Mouse (Mus musculus) neutrophil, adult 5-6 weeks (primary cell): Measurements from ENCODE around the gene Vmn1r191. TPM values are rescaled to one million over a fixed set of nuclear protein-coding genes. Genes with fewer than 3 reads are reported as not detected.
"Not testable (repeated sequence)": the region's sequence is repeated elsewhere in the genome, so short reads cannot be mapped to it uniquely, and the experiment has no call there.

Experiments
- ATAC-seq: fragments of 151-379, 151-347 bp; 2 replicates; pipeline ENCODE4 v1.8.0; 2017; ENCODE audit warnings: mild to moderate bottlenecking, moderate TSS enrichment; ENCODE audit not compliant: insufficient number of reproducible peaks, poor library complexity, low FRiP score, severe bottlenecking; ENCODE audit errors: extremely low read depth
- total RNA-seq: library from RNA; stranded (forward); fragments of 200-1000 nt; gene quantifications from 2 replicates; pipeline ENCODE4 v1.2.3, GENCODE M21; 2017

Vmn1r191 gene
- not detected in 2 replicates for total RNA-seq

- no peak for ATAC-seq
Observed at GRCm38 (mm10) chr13:22183869-22184268, at the start of gene Vmn1r191. Gene Vmn1r191, minus strand, starts transcription at chr13:22183969.

GRCm38 (mm10) chr13:22223060-22223459 lies 39.3 kb upstream of the Vmn1r191 start, which contains the start of gene Vmn1r193:
Gene Vmn1r193, minus strand, starts transcription at chr13:22223160.
- not testable (repeated sequence) for ATAC-seq

- not testable (repeated sequence) for ATAC-seq
Observed at GRCm38 (mm10) chr13:22192756-22193155, 9.0 kb upstream of the Vmn1r191 start.

GRCm38 (mm10) chr13:22191041-22191440 lies 7.3 kb upstream of the Vmn1r191 start, which contains the start of gene Vmn1r192:
Gene Vmn1r192, minus strand, starts transcription at chr13:22191141.
- ATAC-seq, result no peak

- no peak for ATAC-seq
Observed at GRCm38 (mm10) chr13:22190385-22190784, 6.6 kb upstream of the Vmn1r191 start.

- ATAC-seq, result no peak
Observed at GRCm38 (mm10) chr13:22189313-22189712, 5.5 kb upstream of the Vmn1r191 start.

- ATAC-seq, result no peak
Observed at GRCm38 (mm10) chr13:22168416-22168815, 15.4 kb downstream of the Vmn1r191 start.

- not testable (repeated sequence) for ATAC-seq
Observed at GRCm38 (mm10) chr13:22136495-22137293, 47.1 kb downstream of the Vmn1r191 start.

Other genes starting within 250 kb of the Vmn1r191 start
- 0.49 and 2.6 TPM in 2 replicates for gene Zfp184, start 238.9 kb downstream of the Vmn1r191 start, total RNA-seq
- not detected in 2 replicates for gene Pom121l2, start 202.8 kb downstream of the Vmn1r191 start, total RNA-seq
- 0.61 and 2.9 TPM in 2 replicates for gene Prss16, start 174.2 kb downstream of the Vmn1r191 start, total RNA-seq
- gene Hist1h2ah, start 148.4 kb downstream of the Vmn1r191 start, total RNA-seq, result 15.1 and 66.2 TPM in 2 replicates
- 11.9 and 12.2 TPM in 2 replicates for gene Hist1h2bk, start 148.1 kb downstream of the Vmn1r191 start, total RNA-seq
- 59.4 and 71.0 TPM in 2 replicates for gene Hist1h4i, start 142.6 kb downstream of the Vmn1r191 start, total RNA-seq
- gene Hist1h2ag, start 141.0 kb downstream of the Vmn1r191 start, total RNA-seq, result 24.6 and 26.2 TPM in 2 replicates
- gene Hist1h2bj, start 140.8 kb downstream of the Vmn1r191 start, total RNA-seq, result 25.8 and 31.3 TPM in 2 replicates
- not detected in 2 replicates for gene Vmn1r188, start 99.5 kb downstream of the Vmn1r191 start, total RNA-seq
- gene Vmn1r189, start 78.1 kb downstream of the Vmn1r191 start, total RNA-seq, result 0.25 TPM in 1 of 2 replicates, not detected in the other
- gene Vmn1r192, start 7.2 kb upstream of the Vmn1r191 start, total RNA-seq, result 0.12 TPM in 1 of 2 replicates, not detected in the other
- gene Vmn1r193, start 39.2 kb upstream of the Vmn1r191 start, total RNA-seq, result 0.12 TPM in 1 of 2 replicates, not detected in the other
- 0.93 TPM in 1 of 2 replicates, not detected in the other for gene Vmn1r194, start 60.2 kb upstream of the Vmn1r191 start, total RNA-seq
- gene Vmn1r195, start 86.6 kb upstream of the Vmn1r191 start, total RNA-seq, result not detected in 2 replicates
- not detected in 2 replicates for gene Vmn1r196, start 106.0 kb upstream of the Vmn1r191 start, total RNA-seq
- gene Vmn1r197, start 140.6 kb upstream of the Vmn1r191 start, total RNA-seq, result not detected in 2 replicates
- gene Vmn1r198, start 166.4 kb upstream of the Vmn1r191 start, total RNA-seq, result 0.12 TPM in 2 replicates
- not detected in 2 replicates for gene Vmn1r199, start 195.8 kb upstream of the Vmn1r191 start, total RNA-seq
- gene Vmn1r200, start 206.4 kb upstream of the Vmn1r191 start, total RNA-seq, result not detected in 2 replicates